7 mouse cellular contexts compared by ENCODE assay signal in genomic region chr2:180225044-180225761, GRCm38 (mm10). TPM values are rescaled to one million over a fixed set of nuclear protein-coding genes. Genes with fewer than 3 reads are reported as not detected.
DNase-seq lines count a peak whose midpoint lies in the region; ATAC-seq and TF ChIP-seq lines count a peak whose summit lies in the region.

No protein-coding gene starts in this region.

- H3K27ac ChIP-seq in forebrain, embryonic 13.5 days, result no peak overlapping the region
- peak overlapping the region; percentile 62 for H3K27ac ChIP-seq in intestine, embryonic 14.5 days (ENCODE audit: low read depth)
- H3K27ac ChIP-seq in small intestine, adult 2 months (ENCODE audit: insufficient read depth, low read depth, low read length), result peak overlapping the region; percentile 41

- H3K27me3 ChIP-seq in G1E (ENCODE audit: insufficient read depth, low read length), result no peaks in the 10 kb centered on the region
- peaks cover 38% of the 10 kb centered on the region for H3K27me3 ChIP-seq in forebrain, embryonic 13.5 days
- 0 out of 2 replicates have a peak, but pooled peaks cover 3% of the 10 kb centered on the region for H3K27me3 ChIP-seq in intestine, embryonic 14.5 days (replicated peaks; ENCODE audit: control insufficient read depth, insufficient read depth, low read length)
- H3K27me3 ChIP-seq in small intestine, adult 2 months (ENCODE audit: control insufficient read depth, insufficient read depth, low read length), result peaks cover 11% of the 10 kb centered on the region

- no peak for TF ChIP-seq CTCF in G1E (IDR thresholded peaks at IDR 0.05; ENCODE audit: low read depth, low read length)
- no peak for TF ChIP-seq CTCF in lung, adult 2 months (IDR thresholded peaks at IDR 0.05; ENCODE audit: insufficient read depth, low read length)
- TF ChIP-seq CTCF in small intestine, adult 2 months (IDR thresholded peaks at IDR 0.05; ENCODE audit: extremely low read depth, insufficient read length, insufficient replicate concordance, low read depth, low read length), result no peak

- under 1% methylated on average over 52 of the region's 55 CpGs for WGBS in forebrain, embryonic 13.5 days
- under 1% methylated on average over 47 of the region's 55 CpGs for WGBS in intestine, embryonic 14.5 days
- under 1% methylated on average over 55 of the region's 55 CpGs for WGBS in lung, adult 2 months
- under 1% methylated on average over 55 of the region's 55 CpGs for WGBS in small intestine, adult 2 months

- peaks cover 88% of the 10 kb centered on the region for H3K4me1 ChIP-seq in G1E (ENCODE audit: insufficient read depth, low read depth, low read length)
- peaks cover 44% of the 10 kb centered on the region for H3K4me1 ChIP-seq in forebrain, embryonic 13.5 days
- peaks cover 50% of the 10 kb centered on the region for H3K4me1 ChIP-seq in intestine, embryonic 14.5 days (replicated peaks; ENCODE audit: control insufficient read depth, insufficient read depth, low read length)
- peaks cover 36% of the 10 kb centered on the region for H3K4me1 ChIP-seq in lung, adult 2 months (ENCODE audit: control insufficient read depth, insufficient read depth, low read length)
- peaks cover 26% of the 10 kb centered on the region for H3K4me1 ChIP-seq in small intestine, adult 2 months (ENCODE audit: control insufficient read depth, insufficient read depth, insufficient read length, low read length)

- H3K9ac ChIP-seq in forebrain, embryonic 13.5 days, result peak overlapping the region; percentile 71
- H3K9ac ChIP-seq in intestine, embryonic 14.5 days (ENCODE audit: low read length), result peak overlapping the region; percentile 46

- H3K4me3 ChIP-seq in G1E (ENCODE audit: low read depth, low read length), result peak overlapping the region; percentile 93
- peak overlapping the region; percentile 63 for H3K4me3 ChIP-seq in forebrain, embryonic 13.5 days
- H3K4me3 ChIP-seq in intestine, embryonic 14.5 days (ENCODE audit: low read depth, low read length), result peak overlapping the region; percentile 66
- H3K4me3 ChIP-seq in lung, adult 2 months (replicated peaks; ENCODE audit: extremely low read depth, low read depth, low read length), result peak overlapping the region; percentile 88
- H3K4me3 ChIP-seq in small intestine, adult 2 months (ENCODE audit: low read depth, low read length), result peak overlapping the region; percentile 85

- H3K36me3 ChIP-seq in G1E (replicated peaks), result peaks cover 41% of the 10 kb centered on the region
- H3K36me3 ChIP-seq in forebrain, embryonic 13.5 days (ENCODE audit: poor library complexity, severe bottlenecking), result no peaks in the 10 kb centered on the region
- H3K36me3 ChIP-seq in intestine, embryonic 14.5 days (ENCODE audit: control insufficient read depth, insufficient read depth, low read length), result no peaks in the 10 kb centered on the region
- no peaks in the 10 kb centered on the region for H3K36me3 ChIP-seq in small intestine, adult 2 months (ENCODE audit: control insufficient read depth, insufficient read depth, low read length)

- H3K9me3 ChIP-seq in G1E (replicated peaks), result no peaks in the 10 kb centered on the region
- H3K9me3 ChIP-seq in forebrain, embryonic 13.5 days (replicated peaks), result no peaks in the 10 kb centered on the region
- H3K9me3 ChIP-seq in intestine, embryonic 14.5 days (ENCODE audit: control insufficient read depth, low read length), result no peaks in the 10 kb centered on the region

- peak; percentile 34 for ATAC-seq in CD4-positive, CD25-positive, alpha-beta regulatory T cell, adult 4 months
- ATAC-seq in G1E (ENCODE audit: extremely low read depth, insufficient number of reproducible peaks, low FRiP score, poor library complexity, severe bottlenecking), result peak; percentile 30; the same call in 1 of the 2 replicates
- peak; percentile 22 for ATAC-seq in forebrain, embryonic 13.5 days
- ATAC-seq in intestine, embryonic 14.5 days (replicated peaks; ENCODE audit: low FRiP score, low TSS enrichment, low read depth), result peak; percentile 49

- no peak for TF ChIP-seq POLR2A in lung, adult 2 months (IDR thresholded peaks at IDR 0.05; ENCODE audit: borderline replicate concordance, extremely low read depth, low read depth, low read length)
- TF ChIP-seq POLR2A in small intestine, adult 2 months (IDR thresholded peaks at IDR 0.05; ENCODE audit: low read depth, low read length), result no peak

- peak; percentile 80 for DNase-seq in G1E (ENCODE audit: low spot score)
- peak; percentile 81 for DNase-seq in intestine, embryonic 14.5 days (ENCODE audit: low spot score)
- no peak for DNase-seq in lung, adult 2 months
- no peak for DNase-seq in c-Kit-positive CD71-positive TER-119-positive erythroid progenitor cells, embryonic 14.5 days (ENCODE audit: low spot score)

- H3K4me2 ChIP-seq in forebrain, embryonic 13.5 days, result peak overlapping the region; percentile 99
- peak overlapping the region; percentile 96 for H3K4me2 ChIP-seq in intestine, embryonic 14.5 days (ENCODE audit: low read length)

RNA-seq across cellular contexts. Expression of gene Lama5, which starts 0.5 kb away (rescaled TPM):
- polyA plus RNA-seq in CD4-positive, CD25-positive, alpha-beta regulatory T cell, adult 4 months (2017; shearing (Covaris generic)), result 1 to 10 TPM in 1 of 2 experiments, under 1 TPM in 1; 0.30 to 1.4 TPM
- total RNA-seq in G1E (2014; fragmentation: Nextera tagmentation), result 65.1 and 99.6 TPM in 2 replicates
- total RNA-seq in G1E (2017), result 25.4 and 25.5 TPM in 2 replicates
- 64.8 and 69.2 TPM in 2 replicates for polyA plus RNA-seq in G1E (2012)
- 3.4 and 5.0 TPM in 2 replicates for polyA plus RNA-seq in forebrain, embryonic 13.5 days (2015; fragmentation: Nextera tagmentation; extraction: Ambion mirVana)
- 63.7 and 65.1 TPM in 2 replicates for polyA plus RNA-seq in intestine, embryonic 14.5 days (2014; fragmentation: Nextera tagmentation; extraction: Ambion mirVana)
- polyA plus RNA-seq in lung, adult 2 months (2012; rRNA removed), result 145 and 148 TPM in 2 replicates
- polyA plus RNA-seq in small intestine, adult 2 months (2012; rRNA removed), result 36.0 and 41.7 TPM in 2 replicates

RNA-seq across cellular contexts. Expression of gene Rps21, which starts 32.0 kb away (rescaled TPM):
- 1,000 to 10,000 TPM in 1 of 2 experiments, 100 to 1,000 TPM in 1; 875 to 1,561 TPM for polyA plus RNA-seq in CD4-positive, CD25-positive, alpha-beta regulatory T cell, adult 4 months (2017; shearing (Covaris generic))
- 629 and 653 TPM in 2 replicates for total RNA-seq in G1E (2014; fragmentation: Nextera tagmentation)
- 2,631 and 2,791 TPM in 2 replicates for total RNA-seq in G1E (2017)
- 384 and 1,622 TPM in 2 replicates for polyA plus RNA-seq in G1E (2012)
- 483 and 550 TPM in 2 replicates for polyA plus RNA-seq in forebrain, embryonic 13.5 days (2015; fragmentation: Nextera tagmentation; extraction: Ambion mirVana)
- 771 and 871 TPM in 2 replicates for polyA plus RNA-seq in intestine, embryonic 14.5 days (2014; fragmentation: Nextera tagmentation; extraction: Ambion mirVana)
- 2,052 and 2,661 TPM in 2 replicates for polyA plus RNA-seq in lung, adult 2 months (2012; rRNA removed)
- 2,052 and 2,413 TPM in 2 replicates for polyA plus RNA-seq in small intestine, adult 2 months (2012; rRNA removed)

RNA-seq across cellular contexts. Expression of gene Cables2, which starts 48.1 kb away (rescaled TPM):
- polyA plus RNA-seq in CD4-positive, CD25-positive, alpha-beta regulatory T cell, adult 4 months (2017; shearing (Covaris generic)), result 1 to 10 TPM; 5.2 to 8.1 TPM
- 8.7 and 12.1 TPM in 2 replicates for total RNA-seq in G1E (2014; fragmentation: Nextera tagmentation)
- total RNA-seq in G1E (2017), result 9.7 and 10.9 TPM in 2 replicates
- 14.5 and 23.6 TPM in 2 replicates for polyA plus RNA-seq in G1E (2012)
- 11.0 and 12.7 TPM in 2 replicates for polyA plus RNA-seq in forebrain, embryonic 13.5 days (2015; fragmentation: Nextera tagmentation; extraction: Ambion mirVana)
- 17.1 and 20.3 TPM in 2 replicates for polyA plus RNA-seq in intestine, embryonic 14.5 days (2014; fragmentation: Nextera tagmentation; extraction: Ambion mirVana)
- polyA plus RNA-seq in lung, adult 2 months (2012; rRNA removed), result 22.7 and 28.2 TPM in 2 replicates
- 15.3 and 32.0 TPM in 2 replicates for polyA plus RNA-seq in small intestine, adult 2 months (2012; rRNA removed)

RNA-seq across cellular contexts. Expression of gene Adrm1, which starts 53.9 kb away (rescaled TPM):
- 100 to 1,000 TPM in 1 of 2 experiments, 10 to 100 TPM in 1; 83.1 to 115 TPM for polyA plus RNA-seq in CD4-positive, CD25-positive, alpha-beta regulatory T cell, adult 4 months (2017; shearing (Covaris generic))
- 140 and 155 TPM in 2 replicates for total RNA-seq in G1E (2014; fragmentation: Nextera tagmentation)
- 66.4 and 74.4 TPM in 2 replicates for total RNA-seq in G1E (2017)
- 554 and 822 TPM in 2 replicates for polyA plus RNA-seq in G1E (2012)
- polyA plus RNA-seq in forebrain, embryonic 13.5 days (2015; fragmentation: Nextera tagmentation; extraction: Ambion mirVana), result 211 and 220 TPM in 2 replicates
- polyA plus RNA-seq in intestine, embryonic 14.5 days (2014; fragmentation: Nextera tagmentation; extraction: Ambion mirVana), result 159 TPM in 2 replicates
- 108 and 114 TPM in 2 replicates for polyA plus RNA-seq in lung, adult 2 months (2012; rRNA removed)
- polyA plus RNA-seq in small intestine, adult 2 months (2012; rRNA removed), result 103 and 148 TPM in 2 replicates

Comparison
In these comparisons a context has a peak if more than half of its experiments do, and no peak if none do; other contexts are left out.
1. DNase-seq: peak in G1E (single experiment) and intestine, embryonic 14.5 days (single experiment); none in lung, adult 2 months (single experiment) and c-Kit-positive CD71-positive TER-119-positive erythroid progenitor cells, embryonic 14.5 days (single experiment).
2. Peak in every context shown above with its lines, with median percentiles within 50 percentile points of each other: ATAC-seq and H3K4me3 ChIP-seq.